Mouse (Mus musculus) lung, embryonic 14.5 days (tissue): ENCODE data around the gene Lats2. TPM values are rescaled to one million over a fixed set of nuclear protein-coding genes. Genes with fewer than 3 reads are reported as not detected.

ENCODE experiments used
- ATAC-seq: fragments of 200-750 bp; cut with Nextera tagmentation; 2 replicates; pipeline ENCODE4 v1.8.0; 2017; ENCODE audit warnings: mild to moderate bottlenecking, moderate TSS enrichment, moderate library complexity; ENCODE audit not compliant: insufficient read depth
- DNase-seq: peaks from one replicate; pipeline ENCODE4 v3.0.0-alpha.2; 2015
- H3K27ac ChIP-seq: fragments of 300-500 bp; sonication (generic); 2 replicates; pipeline ENCODE4 v1.5.1; 2014; ENCODE audit warnings: low read depth, mild to moderate bottlenecking, moderate library complexity
- H3K27me3 ChIP-seq: fragments of 300-500 bp; sonication (generic); 2 replicates; pipeline ENCODE4 v1.6.1; 2014; ENCODE audit warnings: low read length, control low read depth; ENCODE audit not compliant: insufficient read depth
- H3K36me3 ChIP-seq: fragments of 300-500 bp; sonication (generic); 2 replicates; pipeline ENCODE4 v1.6.1; 2014; ENCODE audit warnings: control low read depth; ENCODE audit not compliant: insufficient read depth
- H3K4me1 ChIP-seq: fragments of 300-500 bp; sonication (generic); 2 replicates; pipeline ENCODE4 v1.6.1; 2014; ENCODE audit warnings: antibody characterized with exemption, control low read depth; ENCODE audit not compliant: insufficient read depth
- H3K4me2 ChIP-seq: fragments of 300-500 bp; sonication (generic); 2 replicates; pipeline ENCODE4 v1.6.1; 2014; ENCODE audit warnings: mild to moderate bottlenecking
- H3K4me3 ChIP-seq: fragments of 300-500 bp; sonication (generic); 2 replicates; pipeline ENCODE4 v1.5.1; 2014; ENCODE audit warnings: low read depth, low read length
- H3K9ac ChIP-seq: fragments of 300-500 bp; sonication (generic); 2 replicates; pipeline ENCODE4 v1.6.1; 2014
- H3K9me3 ChIP-seq: fragments of 300-500 bp; sonication (generic); 2 replicates; pipeline ENCODE4 v1.6.1; 2016; ENCODE audit warnings: low read depth, low read length, control low read depth
- CTCF ChIP-seq: IDR thresholded peaks from 2 replicates; pipeline ENCODE4 v1.5.1; 2016; ENCODE audit warnings: antibody characterized with exemption, low read depth
- WGBS: fragments of 180-500 bp; shearing (Covaris S2); extraction: QIAGEN DNeasy Blood & Tissue Kit; methylation state at CpG from one replicate; pipeline ENCODE4 v1.1.7; 2014; 5-methylcytosine and 5-hydroxymethylcytosine counted together
- polyA plus RNA-seq: library from polyadenylated mRNA; unstranded; fragments of >200 nt; fragmentation: Nextera tagmentation; extraction: Ambion mirVana; gene quantifications from 2 replicates; pipeline ENCODE4 v1.2.1, GENCODE M21; 2014

Gene Lats2
- polyA plus RNA-seq, 1 experiment from 2014 or later: 28.9 TPM

GRCm38 (mm10) chr14:57716601-57717245 lies 41.5 kb downstream of the Lats2 start:
- DNase-seq: no peak
- 97% methylated on average over 4 of the region's 4 CpGs for WGBS
- TF ChIP-seq CTCF: no peak
- Histone ChIP-seq H3K27ac (no peak overlapping the region), H3K9me3 (no peaks in the 10 kb centered on the region), H3K4me3 (no peak overlapping the region), H3K4me1 (no peaks in the 10 kb centered on the region), H3K9ac (no peak overlapping the region), H3K27me3 (no peaks in the 10 kb centered on the region), H3K4me2 (no peak overlapping the region), H3K36me3 (peaks cover 24% of the 10 kb centered on the region)
- ATAC-seq: no peak

GRCm38 (mm10) chr14:57712884-57713283 lies 45.3 kb downstream of the Lats2 start:
- 94% methylated on average over 1 of the region's 1 CpGs for WGBS
- ATAC-seq: no peak
- Histone ChIP-seq H3K27me3 (no peaks in the 10 kb centered on the region), H3K9me3 (no peaks in the 10 kb centered on the region), H3K4me2 (no peak overlapping the region), H3K9ac (no peak overlapping the region), H3K4me1 (peaks cover 9% of the 10 kb centered on the region; the same call in 1 of the 2 replicates), H3K36me3 (peaks cover 17% of the 10 kb centered on the region), H3K4me3 (no peak overlapping the region), H3K27ac (no peak overlapping the region)
- no peak for DNase-seq
- TF ChIP-seq CTCF: no peak

GRCm38 (mm10) chr14:57711059-57711458 lies 47.1 kb downstream of the Lats2 start:
- Histone ChIP-seq H3K4me2 (no peak overlapping the region), H3K27ac (no peak overlapping the region), H3K36me3 (peaks cover 9% of the 10 kb centered on the region; the same call in 1 of the 2 replicates), H3K9me3 (no peaks in the 10 kb centered on the region), H3K4me1 (peaks cover 9% of the 10 kb centered on the region; the same call in 1 of the 2 replicates), H3K27me3 (no peaks in the 10 kb centered on the region), H3K4me3 (no peak overlapping the region), H3K9ac (no peak overlapping the region)
- ATAC-seq (no peak), DNase-seq (no peak)
- WGBS: 78% methylated on average over 6 of the region's 6 CpGs
- TF ChIP-seq CTCF: no peak

GRCm38 (mm10) chr14:57709171-57709570 lies 49.0 kb downstream of the Lats2 start:
- peak; percentile 41; the same call in 1 of the 2 replicates for ATAC-seq
- H3K9me3 ChIP-seq: no peaks in the 10 kb centered on the region
- 56% methylated on average over 10 of the region's 10 CpGs for WGBS
- H3K36me3 ChIP-seq: peaks cover 14% of the 10 kb centered on the region; the same call in 1 of the 2 replicates
- H3K27me3 ChIP-seq: no peaks in the 10 kb centered on the region
- peak; percentile 40 for DNase-seq
- H3K27ac ChIP-seq: peak overlapping the region; percentile 61
- no peak overlapping the region for H3K9ac ChIP-seq
- no peak for TF ChIP-seq CTCF
- no peak overlapping the region for H3K4me2 ChIP-seq
- no peak overlapping the region for H3K4me3 ChIP-seq
- H3K4me1 ChIP-seq: peaks cover 9% of the 10 kb centered on the region; the same call in 1 of the 2 replicates

- Histone ChIP-seq H3K4me1 (peaks cover 9% of the 10 kb centered on the region; the same call in 1 of the 2 replicates), H3K27me3 (no peaks in the 10 kb centered on the region), H3K4me2 (no peak overlapping the region), H3K4me3 (no peak overlapping the region), H3K9ac (no peak overlapping the region), H3K36me3 (peaks cover 13% of the 10 kb centered on the region; the same call in 1 of the 2 replicates), H3K9me3 (no peaks in the 10 kb centered on the region), H3K27ac (no peak overlapping the region; the same call in 1 of the 2 replicates)
- ATAC-seq (no peak), DNase-seq (peak; percentile 56)
- WGBS: 54% methylated on average over 7 of the region's 7 CpGs
- no peak for TF ChIP-seq CTCF
Observed at GRCm38 (mm10) chr14:57708580-57708979, 49.6 kb downstream of the Lats2 start.

GRCm38 (mm10) chr14:57707100-57707893 lies 50.9 kb downstream of the Lats2 start:
- Histone ChIP-seq H3K4me3 (no peak overlapping the region), H3K36me3 (peaks cover 17% of the 10 kb centered on the region; the same call in 1 of the 2 replicates), H3K4me2 (no peak overlapping the region), H3K9ac (peak overlapping the region; percentile 15; the same call in 1 of the 2 replicates), H3K4me1 (peaks cover 9% of the 10 kb centered on the region; the same call in 1 of the 2 replicates), H3K27me3 (no peaks in the 10 kb centered on the region), H3K9me3 (no peaks in the 10 kb centered on the region), H3K27ac (peak overlapping the region; percentile 69; the same call in 1 of the 2 replicates)
- 63% methylated on average over 18 of the region's 18 CpGs for WGBS
- ATAC-seq (no peak), DNase-seq (no peak)
- TF ChIP-seq CTCF: no peak

GRCm38 (mm10) chr14:57706760-57707099 lies 51.5 kb downstream of the Lats2 start:
- Histone ChIP-seq H3K27ac (no peak overlapping the region), H3K36me3 (peaks cover 19% of the 10 kb centered on the region; the same call in 1 of the 2 replicates), H3K4me3 (no peak overlapping the region), H3K9me3 (no peaks in the 10 kb centered on the region), H3K4me2 (no peak overlapping the region), H3K4me1 (peaks cover 9% of the 10 kb centered on the region; the same call in 1 of the 2 replicates), H3K9ac (no peak overlapping the region), H3K27me3 (no peaks in the 10 kb centered on the region)
- 82% methylated on average over 4 of the region's 4 CpGs for WGBS
- TF ChIP-seq CTCF: no peak
- DNase-seq (no peak), ATAC-seq (no peak)
